Mouse (Mus musculus) C2C12 (cell line): ENCODE measurements around the gene Gm5431.

ENCODE experiments used
- CTCF ChIP-seq: IDR thresholded peaks from one replicate; pipeline ENCODE4 v1.5.1; 2011; ENCODE audit not compliant: control insufficient read depth, insufficient read depth, insufficient read length
- MAX ChIP-seq: IDR thresholded peaks from one replicate; pipeline ENCODE4 v1.6.1; 2011; ENCODE audit warnings: mild to moderate bottlenecking, control low read depth

DNA sequence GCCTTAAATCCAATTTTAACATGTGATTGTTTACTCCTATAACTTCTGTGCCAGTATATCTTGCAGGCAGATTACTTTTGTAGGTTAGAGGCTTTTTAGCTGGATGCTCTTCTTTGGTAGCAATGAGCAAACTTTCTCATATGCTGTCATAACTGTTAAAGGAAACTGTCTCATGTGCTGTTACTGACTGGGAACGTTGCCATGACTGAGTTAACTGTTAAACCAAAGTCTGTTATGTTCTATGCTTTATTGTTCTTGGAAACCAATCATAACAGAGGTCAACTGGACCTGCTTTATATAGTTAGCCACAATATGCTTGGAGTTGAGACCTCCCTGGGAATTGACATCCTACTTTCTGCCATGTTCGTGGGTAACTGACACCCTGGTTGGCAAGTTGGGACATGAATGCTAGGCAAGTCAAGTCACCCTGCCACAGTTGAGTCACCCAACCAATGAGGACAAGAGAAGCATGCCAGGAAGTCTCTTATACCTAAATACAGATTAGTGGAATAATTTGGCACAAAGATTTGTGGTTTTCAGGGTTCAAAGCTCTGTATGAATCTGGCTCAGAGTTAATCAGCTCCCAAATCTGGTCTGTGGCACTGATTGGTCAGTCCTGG lies 3.1 kb downstream of the Gm5431 start:
- TF ChIP-seq MAX (no peak), CTCF (no peak)
